Mouse (Mus musculus) stomach, embryonic 15.5 days (tissue): ENCODE data around the gene Asb6. TPM values are rescaled to one million over a fixed set of nuclear protein-coding genes. Genes with fewer than 3 reads are reported as not detected.

Experiments
- ATAC-seq: fragments of 200-750 bp; cut with Nextera tagmentation; 2 replicates; pipeline ENCODE4 v1.8.0; 2017; ENCODE audit warnings: low read depth, moderate number of reproducible peaks, moderate TSS enrichment; ENCODE audit not compliant: insufficient read depth, low FRiP score
- H3K27ac ChIP-seq: fragments of 300-500 bp; sonication (generic); 2 replicates; pipeline ENCODE4 v1.5.1; 2015; ENCODE audit warnings: mild to moderate bottlenecking, inconsistent platforms
- H3K27me3 ChIP-seq: fragments of 300-500 bp; sonication (generic); replicated peaks from 2 replicates; pipeline ENCODE4 v1.6.1; 2015; ENCODE audit warnings: inconsistent platforms
- H3K36me3 ChIP-seq: fragments of 300-500 bp; sonication (generic); 2 replicates; pipeline ENCODE4 v1.6.1; 2015; ENCODE audit warnings: inconsistent platforms
- H3K4me1 ChIP-seq: fragments of 300-500 bp; sonication (generic); 2 replicates; pipeline ENCODE4 v1.6.1; 2015; ENCODE audit warnings: inconsistent platforms
- H3K4me2 ChIP-seq: fragments of 300-500 bp; sonication (generic); 2 replicates; pipeline ENCODE4 v1.6.1; 2015; ENCODE audit warnings: mild to moderate bottlenecking, inconsistent platforms
- H3K4me3 ChIP-seq: fragments of 300-500 bp; sonication (generic); replicated peaks from 2 replicates; pipeline ENCODE4 v1.5.1; 2015; ENCODE audit warnings: inconsistent platforms
- H3K9ac ChIP-seq: fragments of 300-500 bp; sonication (generic); 2 replicates; pipeline ENCODE4 v1.6.1; 2015; ENCODE audit warnings: inconsistent platforms
- H3K9me3 ChIP-seq: fragments of 300-500 bp; sonication (generic); 2 replicates; pipeline ENCODE4 v1.6.1; 2016; ENCODE audit warnings: inconsistent platforms
- WGBS: fragments of 180-500 bp; shearing (Covaris S2); methylation state at CpG from one replicate; pipeline ENCODE4 v1.1.7; 2015; 5-methylcytosine and 5-hydroxymethylcytosine counted together
- polyA plus RNA-seq: library from polyadenylated mRNA; unstranded; fragments of >200 nt; fragmentation: Nextera tagmentation; extraction: Ambion mirVana; gene quantifications from 2 replicates; pipeline ENCODE4 v1.2.1, GENCODE M21; 2015

Gene Asb6
- polyA plus RNA-seq, 1 experiment from 2014 or later = 30.1 TPM

GRCm38 (mm10) chr2:30857076-30857475, 26.9 kb upstream of the Asb6 start:
- Histone ChIP-seq H3K27me3 (no peaks in the 10 kb centered on the region), H3K27ac (no peak overlapping the region), H3K9ac (no peak overlapping the region), H3K4me2 (no peak overlapping the region), H3K36me3 (no peaks in the 10 kb centered on the region), H3K4me3 (no peak overlapping the region), H3K4me1 (peaks cover 10% of the 10 kb centered on the region; the same call in 1 of the 2 replicates), H3K9me3 (no peaks in the 10 kb centered on the region)
- WGBS = 71% methylated on average over 6 of the region's 6 CpGs
- no peak for ATAC-seq

DNA sequence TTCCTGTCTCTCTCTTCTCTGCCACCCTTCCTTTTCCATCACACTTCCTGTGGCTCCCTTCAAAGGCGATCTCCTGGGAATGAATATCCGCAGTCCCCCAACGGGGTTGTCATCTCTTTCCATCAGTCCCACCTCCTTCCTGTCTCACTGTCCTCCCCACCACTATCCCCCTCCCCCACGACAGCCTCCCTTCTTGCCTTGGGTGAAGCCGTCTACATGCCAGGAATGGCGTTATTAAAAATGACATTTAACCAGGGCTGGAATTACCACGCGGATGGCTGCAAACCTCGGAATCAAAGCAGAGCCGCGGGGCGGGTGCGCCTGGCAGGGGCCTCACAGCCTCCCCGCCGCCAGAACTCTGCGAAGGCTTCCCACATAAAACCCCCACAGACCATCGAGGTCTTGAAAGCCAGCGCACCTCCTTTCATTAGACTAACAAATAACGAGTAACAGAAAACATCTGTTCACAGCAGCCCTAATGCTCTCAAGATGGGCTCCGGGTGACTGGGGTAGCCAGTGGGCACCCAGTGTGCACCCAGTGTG, 22.7 kb upstream of the Asb6 start:
- Histone ChIP-seq H3K4me3 (no peak overlapping the region), H3K4me1 (peaks cover 10% of the 10 kb centered on the region; the same call in 1 of the 2 replicates), H3K4me2 (peak overlapping the region; percentile 22; the same call in 1 of the 2 replicates), H3K9ac (no peak overlapping the region), H3K27ac (no peak overlapping the region), H3K36me3 (no peaks in the 10 kb centered on the region), H3K27me3 (no peaks in the 10 kb centered on the region), H3K9me3 (no peaks in the 10 kb centered on the region)
- ATAC-seq = no peak
- WGBS = 21% methylated on average over 20 of the region's 20 CpGs

- H3K4me1 ChIP-seq = peaks cover 17% of the 10 kb centered on the region; the same call in 1 of the 2 replicates
- H3K9me3 ChIP-seq = no peaks in the 10 kb centered on the region
- peaks cover 6% of the 10 kb centered on the region; the same call in 1 of the 2 replicates for H3K27me3 ChIP-seq
- H3K27ac ChIP-seq = no peak overlapping the region
- no peak overlapping the region for H3K4me2 ChIP-seq
- no peak for ATAC-seq
- H3K36me3 ChIP-seq = no peaks in the 10 kb centered on the region
- H3K4me3 ChIP-seq = no peak overlapping the region
- WGBS = 28% methylated on average over 6 of the region's 6 CpGs
- H3K9ac ChIP-seq = no peak overlapping the region
Observed at GRCm38 (mm10) chr2:30850581-30850980, 20.4 kb upstream of the Asb6 start.

DNA sequence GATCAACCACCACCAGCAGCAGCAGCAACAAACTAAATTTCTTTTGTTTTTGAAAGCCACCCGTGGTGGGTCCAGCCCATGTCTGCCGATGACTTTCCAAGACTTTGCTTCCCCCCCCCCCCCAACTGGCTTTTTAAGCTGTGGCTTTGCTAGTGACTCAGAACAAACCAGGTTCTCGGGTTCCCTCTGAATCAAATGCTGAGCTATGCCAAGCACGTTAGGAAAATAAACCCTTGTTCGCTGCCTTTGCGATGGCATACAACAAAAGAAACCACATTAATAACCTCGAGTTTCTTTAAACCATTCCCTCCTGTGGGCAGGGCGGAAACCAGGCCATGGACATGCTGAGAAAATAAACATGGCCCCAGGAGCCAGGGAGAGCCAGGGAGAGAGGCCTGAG, 18.1 kb upstream of the Asb6 start:
- no peak overlapping the region for H3K4me3 ChIP-seq
- no peaks in the 10 kb centered on the region for H3K36me3 ChIP-seq
- H3K4me2 ChIP-seq = no peak overlapping the region
- peaks cover 21% of the 10 kb centered on the region for H3K27me3 ChIP-seq
- peaks cover 19% of the 10 kb centered on the region for H3K4me1 ChIP-seq
- H3K9ac ChIP-seq = no peak overlapping the region
- no peaks in the 10 kb centered on the region for H3K9me3 ChIP-seq
- ATAC-seq = no peak
- WGBS = 65% methylated on average over 8 of the region's 8 CpGs
- H3K27ac ChIP-seq = no peak overlapping the region

GRCm38 (mm10) chr2:30846723-30847122, 16.6 kb upstream of the Asb6 start:
- H3K9me3 ChIP-seq = no peaks in the 10 kb centered on the region
- H3K4me3 ChIP-seq = no peak overlapping the region
- no peak for ATAC-seq
- H3K27me3 ChIP-seq = peaks cover 27% of the 10 kb centered on the region
- H3K9ac ChIP-seq = no peak overlapping the region
- H3K27ac ChIP-seq = no peak overlapping the region
- 0 out of 2 replicates have a peak overlapping the region, but pooled peaks have one; percentile 10 for H3K4me2 ChIP-seq
- H3K36me3 ChIP-seq = no peaks in the 10 kb centered on the region
- WGBS = 25% methylated on average over 6 of the region's 6 CpGs
- peaks cover 11% of the 10 kb centered on the region for H3K4me1 ChIP-seq

- H3K36me3 ChIP-seq = no peaks in the 10 kb centered on the region
- H3K4me3 ChIP-seq = peak overlapping the region; percentile 55
- WGBS = 73% methylated on average over 8 of the region's 8 CpGs
- ATAC-seq = no peak
- H3K27me3 ChIP-seq = peaks cover 27% of the 10 kb centered on the region
- H3K4me2 ChIP-seq = peak overlapping the region; percentile 93
- H3K9ac ChIP-seq = no peak overlapping the region
- no peak overlapping the region for H3K27ac ChIP-seq
- peaks cover 11% of the 10 kb centered on the region for H3K4me1 ChIP-seq
- no peaks in the 10 kb centered on the region for H3K9me3 ChIP-seq
Observed at GRCm38 (mm10) chr2:30846236-30846635, 16.1 kb upstream of the Asb6 start.

GRCm38 (mm10) chr2:30845152-30846070, 15.3 kb upstream of the Asb6 start:
- WGBS = 1% methylated on average over 80 of the region's 80 CpGs
- Histone ChIP-seq H3K27ac (no peak overlapping the region), H3K9ac (peak overlapping the region; percentile 33; the same call in 1 of the 2 replicates), H3K4me1 (peaks cover 11% of the 10 kb centered on the region), H3K36me3 (no peaks in the 10 kb centered on the region), H3K9me3 (no peaks in the 10 kb centered on the region), H3K4me3 (peak overlapping the region; percentile 55), H3K27me3 (peaks cover 27% of the 10 kb centered on the region), H3K4me2 (peak overlapping the region; percentile 93)
- 0 out of 2 replicates have a peak, but pooled peaks have one; percentile 33 for ATAC-seq

DNA sequence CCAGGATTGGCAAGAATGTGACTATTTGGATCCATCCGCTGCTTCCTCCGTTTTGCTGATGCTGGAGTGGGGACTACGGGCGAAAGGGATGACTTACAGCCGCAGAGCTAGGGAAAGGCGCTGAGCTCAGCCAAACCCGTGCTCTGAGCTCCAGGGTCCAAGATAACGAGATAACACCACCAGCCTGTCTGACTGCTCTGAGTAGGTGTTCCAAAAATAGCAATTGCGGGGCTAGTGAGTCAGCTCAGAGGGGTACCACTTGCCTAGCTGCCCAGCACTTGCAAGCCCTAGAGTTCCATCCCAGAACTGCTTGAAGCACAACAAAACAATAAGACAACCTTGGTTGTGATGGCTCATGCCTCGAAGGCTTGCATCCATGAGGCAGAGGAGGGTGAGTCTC, 12.5 kb upstream of the Asb6 start:
- peaks cover 27% of the 10 kb centered on the region for H3K27me3 ChIP-seq
- H3K4me2 ChIP-seq = no peak overlapping the region
- no peak overlapping the region for H3K27ac ChIP-seq
- WGBS = 42% methylated on average over 10 of the region's 10 CpGs
- ATAC-seq = no peak
- H3K4me1 ChIP-seq = peaks cover 11% of the 10 kb centered on the region
- H3K4me3 ChIP-seq = no peak overlapping the region
- no peaks in the 10 kb centered on the region for H3K9me3 ChIP-seq
- H3K36me3 ChIP-seq = no peaks in the 10 kb centered on the region
- H3K9ac ChIP-seq = no peak overlapping the region

GRCm38 (mm10) chr2:30836238-30836990, 6.3 kb upstream of the Asb6 start:
- H3K4me3 ChIP-seq = no peak overlapping the region
- no peak overlapping the region for H3K27ac ChIP-seq
- no peak overlapping the region for H3K9ac ChIP-seq
- H3K9me3 ChIP-seq = no peaks in the 10 kb centered on the region
- no peaks in the 10 kb centered on the region for H3K36me3 ChIP-seq
- no peaks in the 10 kb centered on the region for H3K27me3 ChIP-seq
- H3K4me2 ChIP-seq = peak overlapping the region; percentile 14
- no peak; the same call in 1 of the 2 replicates for ATAC-seq
- H3K4me1 ChIP-seq = peaks cover 11% of the 10 kb centered on the region
- WGBS = 17% methylated on average over 21 of the region's 21 CpGs

GRCm38 (mm10) chr2:30834373-30835022, 4.4 kb upstream of the Asb6 start, which contains the start of gene Prrx2:
Gene Prrx2 (plus strand): TSS chr2:30834972.
- Histone ChIP-seq H3K27ac (peak within 1 kb of the TSS; percentile 23; the same call in 1 of the 2 replicates), H3K27me3 (no peaks in the 10 kb centered on the region), H3K9ac (no peak within 1 kb of the TSS), H3K4me2 (no peak within 1 kb of the TSS), H3K9me3 (no peaks in the 10 kb centered on the region), H3K36me3 (no peaks in the 10 kb centered on the region), H3K4me1 (peaks cover 11% of the 10 kb centered on the region), H3K4me3 (no peak within 1 kb of the TSS)
- WGBS = 64% methylated on average over 8 of the region's 10 CpGs
- ATAC-seq = no peak

DNA sequence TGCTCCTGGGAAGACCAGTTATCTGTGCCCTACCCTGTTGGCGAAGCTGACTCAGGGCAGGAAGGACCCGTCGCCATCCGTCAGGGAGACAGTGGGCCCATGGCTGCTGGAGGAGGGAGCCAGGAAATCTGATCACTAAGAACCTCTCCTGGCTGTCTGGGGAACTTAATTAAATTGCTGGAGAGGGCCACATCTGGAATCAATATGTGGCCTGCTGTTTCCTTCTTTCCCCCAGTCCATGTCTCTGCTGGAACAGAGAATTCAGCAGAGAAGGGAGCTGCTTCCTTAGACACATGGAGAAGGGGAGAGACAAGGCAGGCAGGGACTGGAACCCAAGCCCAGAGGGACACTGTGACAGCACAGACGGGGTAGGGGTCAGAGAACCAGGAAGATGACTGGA, 3.5 kb upstream of the Asb6 start:
- WGBS = 60% methylated on average over 5 of the region's 5 CpGs
- Histone ChIP-seq H3K9ac (no peak overlapping the region), H3K27ac (peak overlapping the region; percentile 23; the same call in 1 of the 2 replicates), H3K9me3 (no peaks in the 10 kb centered on the region), H3K36me3 (no peaks in the 10 kb centered on the region), H3K4me1 (peaks cover 11% of the 10 kb centered on the region), H3K4me2 (no peak overlapping the region), H3K27me3 (no peaks in the 10 kb centered on the region), H3K4me3 (no peak overlapping the region)
- no peak for ATAC-seq
